Mouse (Mus musculus) hindbrain, postnatal 0 days (tissue): ENCODE data around the gene Usmg5. TPM values are rescaled to one million over a fixed set of nuclear protein-coding genes. Genes with fewer than 3 reads are reported as not detected.

ENCODE experiments used
- ATAC-seq: fragments of 200-750 bp; cut with Nextera tagmentation; 2 replicates; pipeline ENCODE4 v1.8.0; 2017; ENCODE audit warnings: mild to moderate bottlenecking, moderate TSS enrichment, moderate library complexity
- DNase-seq: peaks from one replicate; pipeline ENCODE4 v3.0.0-alpha.2; 2015; ENCODE audit warnings: low spot score
- H3K27ac ChIP-seq: fragments of 300-500 bp; sonication (generic); 2 replicates; pipeline ENCODE4 v1.5.1; 2014; ENCODE audit warnings: mild to moderate bottlenecking
- H3K27me3 ChIP-seq: fragments of 300-500 bp; sonication (generic); 2 replicates; pipeline ENCODE4 v1.6.1; 2014; ENCODE audit warnings: low read length, mixed read lengths; ENCODE audit not compliant: insufficient read depth
- H3K36me3 ChIP-seq: fragments of 300-500 bp; sonication (generic); 2 replicates; pipeline ENCODE4 v1.6.1; 2014; ENCODE audit warnings: low read length, mixed read lengths; ENCODE audit not compliant: insufficient read depth
- H3K4me1 ChIP-seq: fragments of 300-500 bp; sonication (generic); 2 replicates; pipeline ENCODE4 v1.6.1; 2014; ENCODE audit warnings: antibody characterized with exemption, low read length, mixed read lengths; ENCODE audit not compliant: insufficient read depth
- H3K4me2 ChIP-seq: fragments of 300-500 bp; sonication (generic); 2 replicates; pipeline ENCODE4 v1.6.1; 2014; ENCODE audit warnings: low read depth, mild to moderate bottlenecking, low read length, moderate library complexity, mixed read lengths
- H3K4me3 ChIP-seq: fragments of 300-500 bp; sonication (generic); 2 replicates; pipeline ENCODE4 v1.5.1; 2014; ENCODE audit warnings: low read length
- H3K9ac ChIP-seq: fragments of 300-500 bp; sonication (generic); replicated peaks from 2 replicates; pipeline ENCODE4 v1.6.1; 2014; ENCODE audit warnings: mild to moderate bottlenecking, low read length, moderate library complexity, mixed read lengths
- H3K9me3 ChIP-seq: fragments of 300-500 bp; sonication (generic); 2 replicates; pipeline ENCODE4 v1.6.1; 2016; ENCODE audit warnings: low read length, mixed read lengths
- CTCF ChIP-seq: IDR thresholded peaks from 2 replicates; pipeline ENCODE4 v1.5.1; 2016; ENCODE audit warnings: antibody characterized with exemption, control low read depth, low read depth
- WGBS: fragments of 180-500 bp; shearing (Covaris S2); extraction: QIAGEN DNeasy Blood & Tissue Kit; methylation state at CpG from one replicate; pipeline ENCODE4 v1.1.7; 2014; 5-methylcytosine and 5-hydroxymethylcytosine counted together
- polyA plus RNA-seq: library from polyadenylated mRNA; unstranded; fragments of >200 nt; fragmentation: Nextera tagmentation; extraction: Ambion mirVana; gene quantifications from 2 replicates; pipeline ENCODE4 v1.2.1, GENCODE M21; 2015
- total RNA-seq: library from RNA; depleted of rRNA; stranded (reverse); fragments of >200 nt; gene quantifications from 2 replicates; pipeline ENCODE4 v1.2.3, GENCODE M21; 2014

Usmg5 gene
- total and polyA plus RNA-seq, 2 experiments from 2014 or later = 658 to 2,322 TPM

- no peak for TF ChIP-seq CTCF
- peaks cover 38% of the 10 kb centered on the region for H3K36me3 ChIP-seq
- H3K27me3 ChIP-seq = no peaks in the 10 kb centered on the region
- H3K27ac ChIP-seq = no peak overlapping the region
- 95% methylated on average over 7 of the region's 7 CpGs for WGBS
- DNase-seq (no peak), ATAC-seq (no peak)
- H3K9me3 ChIP-seq = no peaks in the 10 kb centered on the region
- peaks cover 9% of the 10 kb centered on the region for H3K4me1 ChIP-seq
- no peak overlapping the region for H3K9ac ChIP-seq
- H3K4me2 ChIP-seq = no peak overlapping the region
- no peak overlapping the region for H3K4me3 ChIP-seq
These were observed 42.7 kb upstream of the Usmg5 start for GRCm38 (mm10) chr19:47133161-47133560.

DNA sequence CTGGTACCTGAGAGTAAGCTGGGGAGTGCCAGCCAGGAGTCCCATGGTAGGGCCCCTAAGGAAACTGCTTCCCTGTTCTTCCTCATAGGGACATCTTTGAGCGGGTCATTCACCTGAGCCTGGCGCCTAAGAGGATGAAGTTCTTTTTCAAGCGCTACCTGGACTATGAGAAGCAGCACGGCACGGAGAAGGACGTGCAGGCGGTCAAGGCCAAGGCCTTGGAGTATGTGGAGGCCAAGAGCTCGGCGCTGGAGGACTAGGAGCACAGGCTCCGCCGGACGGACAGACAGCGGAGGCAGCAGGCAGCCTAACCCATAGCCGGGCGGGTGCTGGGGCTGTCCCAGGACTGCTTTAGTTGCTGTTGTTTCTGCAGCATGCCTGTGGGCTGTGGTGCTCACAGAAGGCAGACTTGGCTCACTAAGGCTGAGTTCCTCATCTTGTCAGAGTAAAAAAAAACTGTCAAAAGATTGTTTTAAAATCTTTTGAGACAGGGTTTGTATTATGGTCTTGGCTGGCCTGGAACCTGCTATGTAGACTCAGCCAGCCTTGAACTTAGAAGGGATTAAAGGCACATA, 40.2 kb upstream of the Usmg5 start:
- TF ChIP-seq CTCF = no peak
- no peaks in the 10 kb centered on the region for H3K4me1 ChIP-seq
- no peak overlapping the region for H3K27ac ChIP-seq
- H3K36me3 ChIP-seq = peaks cover 61% of the 10 kb centered on the region
- H3K4me2 ChIP-seq = no peak overlapping the region
- WGBS = 96% methylated on average over 15 of the region's 15 CpGs
- DNase-seq = no peak
- H3K9ac ChIP-seq = no peak overlapping the region
- no peaks in the 10 kb centered on the region for H3K9me3 ChIP-seq
- no peak overlapping the region for H3K4me3 ChIP-seq
- ATAC-seq = no peak
- no peaks in the 10 kb centered on the region for H3K27me3 ChIP-seq

DNA sequence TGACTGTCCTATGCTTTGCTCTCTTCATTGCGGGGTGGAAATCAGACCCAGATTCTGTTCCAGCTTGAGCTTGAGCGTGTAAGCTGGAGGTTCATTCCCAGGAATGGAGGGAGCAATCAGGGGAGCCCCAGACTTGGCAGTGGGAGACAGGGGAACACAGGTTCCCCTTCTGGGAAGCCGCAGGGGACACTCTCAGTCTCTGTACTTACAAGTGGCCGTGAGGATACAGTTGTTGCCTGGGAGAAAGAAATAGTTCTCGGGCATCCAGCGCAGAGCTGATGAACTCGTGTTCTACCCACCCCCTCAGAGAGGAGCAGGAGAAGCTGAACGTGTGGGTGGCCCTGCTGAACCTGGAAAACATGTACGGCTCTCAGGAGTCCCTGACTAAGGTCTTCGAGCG, 38.4 kb upstream of the Usmg5 start:
- no peak for TF ChIP-seq CTCF
- WGBS = 93% methylated on average over 11 of the region's 11 CpGs
- no peaks in the 10 kb centered on the region for H3K9me3 ChIP-seq
- no peak overlapping the region for H3K4me3 ChIP-seq
- DNase-seq (no peak), ATAC-seq (no peak)
- H3K9ac ChIP-seq = no peak overlapping the region
- no peaks in the 10 kb centered on the region for H3K4me1 ChIP-seq
- no peak overlapping the region for H3K27ac ChIP-seq
- H3K36me3 ChIP-seq = peaks cover 73% of the 10 kb centered on the region
- H3K27me3 ChIP-seq = no peaks in the 10 kb centered on the region
- H3K4me2 ChIP-seq = no peak overlapping the region

DNA sequence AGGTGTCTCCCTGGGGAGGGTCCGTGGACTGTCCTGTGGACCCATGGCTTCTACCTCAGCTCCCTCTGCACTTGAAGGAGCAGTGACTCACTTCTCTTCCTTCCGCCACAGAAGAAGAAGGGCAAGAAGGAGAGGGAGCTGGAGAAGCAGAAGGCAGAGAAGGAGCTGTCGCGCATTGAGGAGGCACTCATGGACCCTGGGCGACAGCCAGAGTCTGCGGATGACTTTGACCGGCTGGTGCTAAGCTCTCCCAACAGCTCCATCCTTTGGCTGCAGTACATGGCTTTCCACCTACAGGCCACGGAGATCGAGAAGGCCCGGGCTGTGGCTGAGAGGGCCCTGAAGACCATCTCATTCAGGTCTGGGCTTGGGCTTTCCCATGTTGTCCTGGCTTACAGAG, 37.7 kb upstream of the Usmg5 start:
- no peak for DNase-seq
- no peaks in the 10 kb centered on the region for H3K9me3 ChIP-seq
- H3K27me3 ChIP-seq = no peaks in the 10 kb centered on the region
- no peak overlapping the region for H3K4me2 ChIP-seq
- WGBS = 96% methylated on average over 10 of the region's 10 CpGs
- H3K27ac ChIP-seq = no peak overlapping the region
- H3K36me3 ChIP-seq = peaks cover 73% of the 10 kb centered on the region
- H3K9ac ChIP-seq = no peak overlapping the region
- no peak for TF ChIP-seq CTCF
- H3K4me3 ChIP-seq = no peak overlapping the region
- ATAC-seq = no peak
- H3K4me1 ChIP-seq = no peaks in the 10 kb centered on the region

DNA sequence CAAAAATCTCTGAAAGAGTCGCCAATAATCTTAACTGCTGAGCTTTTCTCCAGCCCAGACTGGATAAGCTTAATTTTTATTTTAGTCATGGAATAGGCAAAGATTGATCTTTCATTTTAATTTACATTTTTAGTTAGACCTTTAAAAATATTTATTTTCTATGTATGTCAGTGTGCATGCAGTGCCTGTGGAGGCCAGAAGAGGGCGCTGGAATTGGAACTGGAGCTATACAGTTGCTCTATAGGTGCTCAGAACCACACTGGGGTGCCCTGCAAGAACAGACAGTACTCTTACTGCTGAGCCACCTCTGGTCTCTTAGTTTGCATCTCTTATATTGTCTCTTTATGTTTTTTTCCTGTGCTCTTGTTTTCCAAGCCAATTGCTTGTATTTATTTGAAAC, 32.4 kb upstream of the Usmg5 start:
- Histone ChIP-seq H3K27me3 (no peaks in the 10 kb centered on the region), H3K9ac (no peak overlapping the region), H3K4me2 (no peak overlapping the region), H3K4me3 (no peak overlapping the region), H3K9me3 (no peaks in the 10 kb centered on the region), H3K27ac (no peak overlapping the region), H3K4me1 (no peaks in the 10 kb centered on the region), H3K36me3 (peaks cover 50% of the 10 kb centered on the region)
- peak; percentile 80 for TF ChIP-seq CTCF
- 23% methylated on average over 2 of the region's 2 CpGs for WGBS
- ATAC-seq (no peak), DNase-seq (peak; percentile 61)

GRCm38 (mm10) chr19:47121054-47121453, 30.6 kb upstream of the Usmg5 start:
- peak; percentile 67; the same call in 1 of the 2 replicates for ATAC-seq
- WGBS = 38% methylated on average over 4 of the region's 4 CpGs

DNA sequence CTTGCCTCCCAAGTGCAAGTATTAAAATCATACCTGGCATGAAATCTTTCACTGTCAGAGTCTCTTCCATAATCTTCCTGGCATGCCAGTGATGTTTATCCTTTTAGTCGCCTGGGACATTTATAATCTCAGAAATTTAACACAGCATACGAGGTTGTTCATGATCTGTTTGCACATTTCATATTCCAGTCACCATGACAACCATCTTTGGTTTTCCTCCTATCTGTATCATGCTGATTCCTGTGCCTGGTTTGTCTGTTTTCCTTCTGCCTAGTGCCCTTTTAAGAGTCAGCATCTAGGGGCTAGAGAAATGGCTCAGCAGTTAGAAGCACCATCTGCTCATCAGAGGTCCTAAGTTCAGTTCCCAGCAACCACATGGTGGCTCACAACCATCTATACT, 28.2 kb upstream of the Usmg5 start:
- H3K4me1 ChIP-seq = no peaks in the 10 kb centered on the region
- no peaks in the 10 kb centered on the region for H3K27me3 ChIP-seq
- no peak for ATAC-seq
- H3K9me3 ChIP-seq = no peaks in the 10 kb centered on the region
- peaks cover 54% of the 10 kb centered on the region for H3K36me3 ChIP-seq
- no peak overlapping the region for H3K9ac ChIP-seq
- no peak for TF ChIP-seq CTCF
- no peak overlapping the region for H3K4me2 ChIP-seq
- 83% methylated on average over 2 of the region's 2 CpGs for WGBS
- no peak overlapping the region for H3K27ac ChIP-seq
- DNase-seq = no peak
- no peak overlapping the region for H3K4me3 ChIP-seq

More at GRCm38 (mm10) chr19:47121054-47121453, 30.6 kb upstream of the Usmg5 start:
- no peaks in the 10 kb centered on the region for H3K9me3 ChIP-seq
- TF ChIP-seq CTCF = peak; percentile 90
- H3K36me3 ChIP-seq = peaks cover 50% of the 10 kb centered on the region
- no peaks in the 10 kb centered on the region for H3K27me3 ChIP-seq
- H3K4me1 ChIP-seq = no peaks in the 10 kb centered on the region
- H3K4me3 ChIP-seq = no peak overlapping the region
- no peak overlapping the region for H3K4me2 ChIP-seq
- no peak overlapping the region for H3K27ac ChIP-seq
- H3K9ac ChIP-seq = no peak overlapping the region
- DNase-seq = peak; percentile 74
